In the genomic region with DNA sequence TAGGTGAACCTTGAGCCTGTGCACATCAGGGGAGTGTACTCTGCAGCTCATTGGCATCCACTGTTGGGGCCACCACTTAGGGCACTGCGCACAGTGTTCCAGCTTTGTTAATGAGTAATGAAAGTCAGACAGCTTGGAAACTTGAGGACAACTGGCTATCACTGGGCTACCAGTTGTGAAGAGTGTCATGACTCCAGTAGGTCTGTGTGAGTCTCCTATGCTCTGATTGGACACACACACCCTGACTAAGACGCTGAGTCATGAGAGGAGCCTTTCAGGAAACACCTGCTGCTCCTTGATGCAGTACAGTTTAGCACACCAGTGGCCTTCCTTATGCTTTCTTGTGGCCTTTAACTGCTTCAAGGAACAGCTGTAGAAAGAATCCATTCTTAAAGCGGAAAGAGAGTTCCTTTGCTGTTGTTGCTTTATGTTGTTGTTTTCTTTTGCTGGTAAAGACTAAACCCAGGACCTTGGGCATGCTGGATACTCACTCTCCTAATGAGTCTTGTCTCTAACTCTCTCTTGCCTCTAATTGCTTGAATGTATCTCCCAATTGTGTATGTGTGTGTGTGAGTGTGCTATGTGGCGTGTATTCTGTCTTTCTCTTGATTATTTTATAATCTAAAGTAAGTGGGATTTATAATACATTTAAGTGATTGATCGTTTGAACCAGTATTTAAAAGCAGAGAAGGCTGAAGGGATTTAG, we compare ENCODE assay signal across 8 mouse cellular contexts. TPM values are rescaled to one million over a fixed set of nuclear protein-coding genes. Genes with fewer than 3 reads are reported as not detected.
DNase-seq lines count a peak whose midpoint lies in the region; ATAC-seq and TF ChIP-seq lines count a peak whose summit lies in the region.

No protein-coding gene starts in this region.

- ATAC-seq in megakaryocyte progenitor cell, adult 5-6 weeks (replicated peaks; ENCODE audit: poor library complexity), result peak; percentile 99
- no peak for ATAC-seq in hindbrain, embryonic 14.5 days (ENCODE audit: low FRiP score)
- no peak for ATAC-seq in forebrain, embryonic 15.5 days (replicated peaks)
- no peak for ATAC-seq in midbrain, embryonic 14.5 days (ENCODE audit: low FRiP score, low TSS enrichment)

- peak; percentile 42 for DNase-seq in spleen, adult 12 weeks (ENCODE audit: low spot score)
- DNase-seq in spleen, adult 18-20 months, result no peak
- peak; percentile 92 for DNase-seq in kidney, adult 2 months
- no peak for DNase-seq in hindbrain, embryonic 14.5 days (ENCODE audit: low spot score)
- no peak for DNase-seq in ovary, adult 18-20 months (ENCODE audit: low spot score)
- DNase-seq in midbrain, embryonic 14.5 days, result no peak

- H3K4me2 ChIP-seq in hindbrain, embryonic 14.5 days (replicated peaks), result no peak overlapping the region
- H3K4me2 ChIP-seq in forebrain, embryonic 15.5 days (replicated peaks), result no peak overlapping the region
- H3K4me2 ChIP-seq in midbrain, embryonic 14.5 days (ENCODE audit: low read length), result no peak overlapping the region

- WGBS in kidney, adult 2 months, result 55% methylated on average over 5 of the region's 5 CpGs
- 84% methylated on average over 5 of the region's 5 CpGs for WGBS in hindbrain, embryonic 14.5 days
- 87% methylated on average over 5 of the region's 5 CpGs for WGBS in forebrain, embryonic 15.5 days
- 87% methylated on average over 5 of the region's 5 CpGs for WGBS in midbrain, embryonic 14.5 days

- H3K4me1 ChIP-seq in kidney, adult 2 months (ENCODE audit: control insufficient read depth, insufficient read depth, low read length), result peaks cover 3% of the 10 kb centered on the region; the same call in 1 of the 2 replicates
- no peaks in the 10 kb centered on the region for H3K4me1 ChIP-seq in hindbrain, embryonic 14.5 days (replicated peaks; ENCODE audit: control insufficient read depth, insufficient read depth, low read length)
- H3K4me1 ChIP-seq in forebrain, embryonic 15.5 days, result no peaks in the 10 kb centered on the region
- no peaks in the 10 kb centered on the region for H3K4me1 ChIP-seq in midbrain, embryonic 14.5 days (ENCODE audit: control insufficient read depth, insufficient read depth, low read length)

- no peak overlapping the region for H3K9ac ChIP-seq in hindbrain, embryonic 14.5 days
- H3K9ac ChIP-seq in forebrain, embryonic 15.5 days (replicated peaks), result no peak overlapping the region
- H3K9ac ChIP-seq in midbrain, embryonic 14.5 days (replicated peaks; ENCODE audit: low read length), result no peak overlapping the region

- H3K36me3 ChIP-seq in kidney, adult 2 months (ENCODE audit: control insufficient read depth, insufficient read depth, low read length), result no peaks in the 10 kb centered on the region
- 0 out of 2 replicates have a peak, but pooled peaks cover 5% of the 10 kb centered on the region for H3K36me3 ChIP-seq in hindbrain, embryonic 14.5 days (replicated peaks; ENCODE audit: control insufficient read depth, insufficient read depth)
- H3K36me3 ChIP-seq in forebrain, embryonic 15.5 days, result no peaks in the 10 kb centered on the region
- H3K36me3 ChIP-seq in midbrain, embryonic 14.5 days (ENCODE audit: control insufficient read depth, insufficient read depth, low read length), result no peaks in the 10 kb centered on the region; the same call in 1 of the 2 replicates

- peak overlapping the region; percentile 14; the same call in 1 of the 2 replicates for H3K27ac ChIP-seq in kidney, adult 2 months (ENCODE audit: insufficient read depth, low read depth, low read length)
- H3K27ac ChIP-seq in hindbrain, embryonic 14.5 days, result no peak overlapping the region
- no peak overlapping the region for H3K27ac ChIP-seq in forebrain, embryonic 15.5 days (replicated peaks)
- no peak overlapping the region for H3K27ac ChIP-seq in midbrain, embryonic 14.5 days (replicated peaks; ENCODE audit: low read depth, low read length)

- H3K4me3 ChIP-seq in kidney, adult 2 months (ENCODE audit: insufficient read depth, low read depth, low read length), result no peak overlapping the region
- H3K4me3 ChIP-seq in hindbrain, embryonic 14.5 days (replicated peaks; ENCODE audit: low read length), result no peak overlapping the region
- H3K4me3 ChIP-seq in forebrain, embryonic 15.5 days, result no peak overlapping the region
- no peak overlapping the region for H3K4me3 ChIP-seq in midbrain, embryonic 14.5 days (replicated peaks; ENCODE audit: low read depth, low read length)

- H3K9me3 ChIP-seq in hindbrain, embryonic 14.5 days (ENCODE audit: control insufficient read depth, low read length), result no peaks in the 10 kb centered on the region
- H3K9me3 ChIP-seq in forebrain, embryonic 15.5 days, result no peaks in the 10 kb centered on the region
- H3K9me3 ChIP-seq in midbrain, embryonic 14.5 days (ENCODE audit: control insufficient read depth, low read length), result no peaks in the 10 kb centered on the region

- no peaks in the 10 kb centered on the region for H3K27me3 ChIP-seq in kidney, adult 2 months (replicated peaks; ENCODE audit: control insufficient read depth, insufficient read depth, low read length)
- H3K27me3 ChIP-seq in hindbrain, embryonic 14.5 days (ENCODE audit: control insufficient read depth, insufficient read depth, low read length), result no peaks in the 10 kb centered on the region
- H3K27me3 ChIP-seq in forebrain, embryonic 15.5 days, result no peaks in the 10 kb centered on the region
- no peaks in the 10 kb centered on the region for H3K27me3 ChIP-seq in midbrain, embryonic 14.5 days (ENCODE audit: control insufficient read depth, insufficient read depth, low read length)

- no peak for TF ChIP-seq CTCF in kidney, adult 2 months (conservative IDR thresholded peaks at IDR 0.05; ENCODE audit: insufficient read depth, insufficient read length, low read depth, low read length)

- TF ChIP-seq POLR2A in kidney, adult 2 months (IDR thresholded peaks at IDR 0.05; ENCODE audit: low read depth, low read length), result no peak

RNA-seq across cellular contexts. Expression of a gene that starts 23.0 kb away (rescaled TPM):
- 0.20 and 0.22 TPM in 2 replicates for polyA plus RNA-seq in kidney, adult 2 months (2012; rRNA removed)
- 31.0 and 32.1 TPM in 2 replicates for total RNA-seq in megakaryocyte progenitor cell, adult 5-6 weeks (2015)
- total RNA-seq in megakaryocyte progenitor cell, adult 5-6 weeks (2017), result 25.1 and 29.3 TPM in 2 replicates
- 6.7 and 7.4 TPM in 2 replicates for polyA plus RNA-seq in hindbrain, embryonic 14.5 days (2014; fragmentation: Nextera tagmentation; extraction: Ambion mirVana)
- polyA plus RNA-seq in forebrain, embryonic 15.5 days (2015; fragmentation: Nextera tagmentation; extraction: Ambion mirVana), result 8.1 and 8.3 TPM in 2 replicates
- 9.0 and 12.4 TPM in 2 replicates for polyA plus RNA-seq in midbrain, embryonic 14.5 days (2014; fragmentation: Nextera tagmentation; extraction: Ambion mirVana)

RNA-seq across cellular contexts. Expression of a gene that starts 50.8 kb away (rescaled TPM):
- 112 and 126 TPM in 2 replicates for polyA plus RNA-seq in kidney, adult 2 months (2012; rRNA removed)
- 11.1 and 15.6 TPM in 2 replicates for total RNA-seq in megakaryocyte progenitor cell, adult 5-6 weeks (2015)
- total RNA-seq in megakaryocyte progenitor cell, adult 5-6 weeks (2017), result 18.1 and 29.2 TPM in 2 replicates
- 69.4 and 74.3 TPM in 2 replicates for polyA plus RNA-seq in hindbrain, embryonic 14.5 days (2014; fragmentation: Nextera tagmentation; extraction: Ambion mirVana)
- 52.3 and 55.7 TPM in 2 replicates for polyA plus RNA-seq in forebrain, embryonic 15.5 days (2015; fragmentation: Nextera tagmentation; extraction: Ambion mirVana)
- polyA plus RNA-seq in midbrain, embryonic 14.5 days (2014; fragmentation: Nextera tagmentation; extraction: Ambion mirVana), result 78.2 and 81.0 TPM in 2 replicates

Comparison
In these comparisons a context has a peak if more than half of its experiments do, and no peak if none do; other contexts are left out.
1. DNase-seq: peak in spleen, adult 12 weeks (single experiment) and kidney, adult 2 months (single experiment); none in spleen, adult 18-20 months (0 of 2), hindbrain, embryonic 14.5 days (single experiment), ovary, adult 18-20 months (single experiment) and midbrain, embryonic 14.5 days (single experiment).